Mouse (Mus musculus) hindbrain, postnatal 0 days (tissue): ENCODE results near the gene Mcu. TPM values are rescaled to one million over a fixed set of nuclear protein-coding genes. Genes with fewer than 3 reads are reported as not detected.

Experiments
- ATAC-seq: fragments of 200-750 bp; cut with Nextera tagmentation; 2 replicates; pipeline ENCODE4 v1.8.0; 2017; ENCODE audit warnings: mild to moderate bottlenecking, moderate TSS enrichment, moderate library complexity
- DNase-seq: peaks from one replicate; pipeline ENCODE4 v3.0.0-alpha.2; 2015; ENCODE audit warnings: low spot score
- H3K27ac ChIP-seq: fragments of 300-500 bp; sonication (generic); 2 replicates; pipeline ENCODE4 v1.5.1; 2014; ENCODE audit warnings: mild to moderate bottlenecking
- H3K27me3 ChIP-seq: fragments of 300-500 bp; sonication (generic); 2 replicates; pipeline ENCODE4 v1.6.1; 2014; ENCODE audit warnings: low read length, mixed read lengths; ENCODE audit not compliant: insufficient read depth
- H3K36me3 ChIP-seq: fragments of 300-500 bp; sonication (generic); 2 replicates; pipeline ENCODE4 v1.6.1; 2014; ENCODE audit warnings: low read length, mixed read lengths; ENCODE audit not compliant: insufficient read depth
- H3K4me1 ChIP-seq: fragments of 300-500 bp; sonication (generic); 2 replicates; pipeline ENCODE4 v1.6.1; 2014; ENCODE audit warnings: antibody characterized with exemption, low read length, mixed read lengths; ENCODE audit not compliant: insufficient read depth
- H3K4me2 ChIP-seq: fragments of 300-500 bp; sonication (generic); 2 replicates; pipeline ENCODE4 v1.6.1; 2014; ENCODE audit warnings: low read depth, mild to moderate bottlenecking, low read length, moderate library complexity, mixed read lengths
- H3K4me3 ChIP-seq: fragments of 300-500 bp; sonication (generic); 2 replicates; pipeline ENCODE4 v1.5.1; 2014; ENCODE audit warnings: low read length
- H3K9ac ChIP-seq: fragments of 300-500 bp; sonication (generic); replicated peaks from 2 replicates; pipeline ENCODE4 v1.6.1; 2014; ENCODE audit warnings: mild to moderate bottlenecking, low read length, moderate library complexity, mixed read lengths
- H3K9me3 ChIP-seq: fragments of 300-500 bp; sonication (generic); 2 replicates; pipeline ENCODE4 v1.6.1; 2016; ENCODE audit warnings: low read length, mixed read lengths
- CTCF ChIP-seq: IDR thresholded peaks from 2 replicates; pipeline ENCODE4 v1.5.1; 2016; ENCODE audit warnings: antibody characterized with exemption, control low read depth, low read depth
- WGBS: fragments of 180-500 bp; shearing (Covaris S2); extraction: QIAGEN DNeasy Blood & Tissue Kit; methylation state at CpG from one replicate; pipeline ENCODE4 v1.1.7; 2014; 5-methylcytosine and 5-hydroxymethylcytosine counted together
- polyA plus RNA-seq: library from polyadenylated mRNA; unstranded; fragments of >200 nt; fragmentation: Nextera tagmentation; extraction: Ambion mirVana; gene quantifications from 2 replicates; pipeline ENCODE4 v1.2.1, GENCODE M21; 2015
- total RNA-seq: library from RNA; depleted of rRNA; stranded (reverse); fragments of >200 nt; gene quantifications from 2 replicates; pipeline ENCODE4 v1.2.3, GENCODE M21; 2014

The Mcu gene
- total and polyA plus RNA-seq, 2 experiments from 2014 or later, result 33.4 to 44.9 TPM

- Histone ChIP-seq H3K27ac (no peak overlapping the region), H3K36me3 (peaks cover 4% of the 10 kb centered on the region; the same call in 1 of the 2 replicates), H3K9me3 (no peaks in the 10 kb centered on the region), H3K27me3 (no peaks in the 10 kb centered on the region), H3K4me1 (no peaks in the 10 kb centered on the region), H3K4me3 (no peak overlapping the region), H3K4me2 (no peak overlapping the region), H3K9ac (no peak overlapping the region)
- ATAC-seq, result no peak
- WGBS, result 86% methylated on average over 12 of the region's 12 CpGs
- TF ChIP-seq CTCF, result no peak
- DNase-seq, result no peak
These were observed 149.2 kb downstream of the Mcu start for GRCm38 (mm10) chr10:59467297-59467696.

- no peaks in the 10 kb centered on the region for H3K9me3 ChIP-seq
- H3K4me1 ChIP-seq, result no peaks in the 10 kb centered on the region
- no peaks in the 10 kb centered on the region for H3K27me3 ChIP-seq
- WGBS, result 76% methylated on average over 4 of the region's 4 CpGs
- no peak overlapping the region for H3K4me3 ChIP-seq
- no peak overlapping the region for H3K27ac ChIP-seq
- no peak overlapping the region for H3K4me2 ChIP-seq
- H3K9ac ChIP-seq, result no peak overlapping the region
- H3K36me3 ChIP-seq, result peaks cover 4% of the 10 kb centered on the region; the same call in 1 of the 2 replicates
- TF ChIP-seq CTCF, result no peak
- ATAC-seq (no peak), DNase-seq (no peak)
These were observed 149.9 kb downstream of the Mcu start for GRCm38 (mm10) chr10:59466626-59467025.

- 86% methylated on average over 3 of the region's 3 CpGs for WGBS
These were observed 150.9 kb downstream of the Mcu start for GRCm38 (mm10) chr10:59465546-59465945.

GRCm38 (mm10) chr10:59462307-59462706 lies 154.2 kb downstream of the Mcu start:
- no peak overlapping the region for H3K4me2 ChIP-seq
- WGBS, result 68% methylated on average over 6 of the region's 6 CpGs
- no peak overlapping the region for H3K4me3 ChIP-seq
- DNase-seq (no peak), ATAC-seq (no peak)
- no peaks in the 10 kb centered on the region for H3K9me3 ChIP-seq
- H3K9ac ChIP-seq, result no peak overlapping the region
- H3K36me3 ChIP-seq, result peaks cover 4% of the 10 kb centered on the region; the same call in 1 of the 2 replicates
- no peak for TF ChIP-seq CTCF
- no peaks in the 10 kb centered on the region for H3K27me3 ChIP-seq
- H3K4me1 ChIP-seq, result no peaks in the 10 kb centered on the region
- no peak overlapping the region for H3K27ac ChIP-seq

More at GRCm38 (mm10) chr10:59465546-59465945, 150.9 kb downstream of the Mcu start:
- no peak overlapping the region for H3K4me2 ChIP-seq
- DNase-seq, result no peak
- H3K36me3 ChIP-seq, result peaks cover 4% of the 10 kb centered on the region; the same call in 1 of the 2 replicates
- no peak overlapping the region for H3K4me3 ChIP-seq
- TF ChIP-seq CTCF, result no peak
- H3K9ac ChIP-seq, result no peak overlapping the region
- H3K27me3 ChIP-seq, result no peaks in the 10 kb centered on the region
- ATAC-seq, result no peak
- no peaks in the 10 kb centered on the region for H3K9me3 ChIP-seq
- H3K27ac ChIP-seq, result no peak overlapping the region
- H3K4me1 ChIP-seq, result no peaks in the 10 kb centered on the region

- WGBS, result 67% methylated on average over 12 of the region's 12 CpGs
- no peak for ATAC-seq
- DNase-seq, result peak; percentile 58
- Histone ChIP-seq H3K4me2 (no peak overlapping the region), H3K27me3 (no peaks in the 10 kb centered on the region), H3K9ac (no peak overlapping the region), H3K36me3 (peaks cover 3% of the 10 kb centered on the region; the same call in 1 of the 2 replicates), H3K4me1 (no peaks in the 10 kb centered on the region), H3K4me3 (no peak overlapping the region), H3K9me3 (no peaks in the 10 kb centered on the region), H3K27ac (no peak overlapping the region)
- TF ChIP-seq CTCF, result no peak
These were observed 156.7 kb downstream of the Mcu start for GRCm38 (mm10) chr10:59459767-59460166.

GRCm38 (mm10) chr10:59454631-59455030 lies 161.9 kb downstream of the Mcu start:
- Histone ChIP-seq H3K4me1 (no peaks in the 10 kb centered on the region), H3K4me3 (no peak overlapping the region), H3K27ac (no peak overlapping the region), H3K27me3 (no peaks in the 10 kb centered on the region), H3K9me3 (no peaks in the 10 kb centered on the region), H3K4me2 (no peak overlapping the region), H3K36me3 (peaks cover 7% of the 10 kb centered on the region), H3K9ac (no peak overlapping the region)
- WGBS, result 96% methylated on average over 15 of the region's 15 CpGs
- no peak for DNase-seq
- TF ChIP-seq CTCF, result peak; percentile 24
- ATAC-seq, result no peak

GRCm38 (mm10) chr10:59451839-59452238 lies 164.7 kb downstream of the Mcu start:
- Histone ChIP-seq H3K36me3 (peaks cover 10% of the 10 kb centered on the region), H3K27me3 (no peaks in the 10 kb centered on the region), H3K9me3 (no peaks in the 10 kb centered on the region), H3K27ac (no peak overlapping the region), H3K4me2 (no peak overlapping the region), H3K9ac (no peak overlapping the region), H3K4me1 (no peaks in the 10 kb centered on the region), H3K4me3 (no peak overlapping the region)
- TF ChIP-seq CTCF, result peak; percentile 73
- ATAC-seq, result peak; percentile 82
- peak; percentile 78 for DNase-seq
- WGBS, result 27% methylated on average over 5 of the region's 5 CpGs
